Mouse (Mus musculus) liver, embryonic 12.5 days (tissue): ENCODE measurements around the gene Rnf151. TPM values are rescaled to one million over a fixed set of nuclear protein-coding genes. Genes with fewer than 3 reads are reported as not detected.
"Not testable (repeated sequence)": the region's sequence is repeated elsewhere in the genome, so short reads cannot be mapped to it uniquely, and the experiment has no call there.

ENCODE experiments used
- ATAC-seq: fragments of 200-750 bp; cut with Nextera tagmentation; 2 replicates; pipeline ENCODE4 v1.8.0; 2017; ENCODE audit warnings: moderate number of reproducible peaks, mild to moderate bottlenecking, moderate library complexity
- H3K27ac ChIP-seq: fragments of 300-500 bp; sonication (generic); 2 replicates; pipeline ENCODE4 v1.5.1; 2016; ENCODE audit warnings: mild to moderate bottlenecking
- H3K27me3 ChIP-seq: fragments of 300-500 bp; sonication (generic); replicated peaks from 2 replicates; pipeline ENCODE4 v1.6.1; 2016; ENCODE audit warnings: mild to moderate bottlenecking, moderate library complexity
- H3K36me3 ChIP-seq: fragments of 300-500 bp; sonication (generic); 2 replicates; pipeline ENCODE4 v1.6.1; 2016; ENCODE audit warnings: mild to moderate bottlenecking, moderate library complexity
- H3K4me1 ChIP-seq: fragments of 300-500 bp; sonication (generic); 2 replicates; pipeline ENCODE4 v1.6.1; 2016
- H3K4me2 ChIP-seq: fragments of 300-500 bp; sonication (generic); 2 replicates; pipeline ENCODE4 v1.6.1; 2016; ENCODE audit warnings: mild to moderate bottlenecking, moderate library complexity
- H3K4me3 ChIP-seq: fragments of 300-500 bp; sonication (generic); 2 replicates; pipeline ENCODE4 v1.5.1; 2016; ENCODE audit warnings: mild to moderate bottlenecking, moderate library complexity
- H3K9ac ChIP-seq: fragments of 300-500 bp; sonication (generic); 2 replicates; pipeline ENCODE4 v1.6.1; 2016; ENCODE audit warnings: mild to moderate bottlenecking, moderate library complexity
- H3K9me3 ChIP-seq: fragments of 300-500 bp; sonication (generic); replicated peaks from 2 replicates; pipeline ENCODE4 v1.6.1; 2016; ENCODE audit warnings: mild to moderate bottlenecking, moderate library complexity
- WGBS: fragments of 180-500 bp; shearing (Covaris S2); methylation state at CpG from one replicate; pipeline ENCODE4 v1.1.7; 2016; ENCODE audit not compliant: insufficient replicate concordance; 5-methylcytosine and 5-hydroxymethylcytosine counted together
- polyA plus RNA-seq: library from polyadenylated mRNA; unstranded; fragments of >200 nt; fragmentation: Nextera tagmentation; extraction: Ambion mirVana; gene quantifications from 2 replicates; pipeline ENCODE4 v1.2.1, GENCODE M21; 2016

Gene Rnf151
- polyA plus RNA-seq, 1 experiment from 2014 or later: 0.46 TPM

DNA sequence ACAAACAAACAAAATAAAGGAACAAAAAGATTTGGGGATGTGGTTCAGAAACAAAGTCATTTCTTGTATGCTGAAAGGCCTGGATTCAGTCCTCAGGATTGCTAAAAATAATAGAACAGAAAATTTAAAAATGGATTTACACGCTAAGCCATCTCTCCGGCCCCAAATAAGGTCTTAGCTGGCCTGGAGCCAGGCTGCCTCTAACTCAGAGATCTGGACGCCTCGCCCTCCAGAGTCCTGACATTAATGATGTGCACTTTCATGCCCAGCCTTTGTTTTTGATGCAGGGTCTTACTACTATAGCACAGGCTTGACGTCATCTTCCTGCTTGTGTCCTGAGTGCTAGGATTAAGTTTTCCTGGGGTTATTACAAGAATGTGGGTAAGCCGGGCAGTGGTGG is 11.2 kb upstream of the Rnf151 start:
- Histone ChIP-seq H3K27ac (no peak overlapping the region), H3K9ac (no peak overlapping the region), H3K27me3 (peaks cover 30% of the 10 kb centered on the region), H3K36me3 (no peaks in the 10 kb centered on the region), H3K4me3 (no peak overlapping the region), H3K4me2 (no peak overlapping the region), H3K4me1 (peaks cover 13% of the 10 kb centered on the region), H3K9me3 (no peaks in the 10 kb centered on the region)
- WGBS: 70% methylated on average over 6 of the region's 6 CpGs
- ATAC-seq: no peak

DNA sequence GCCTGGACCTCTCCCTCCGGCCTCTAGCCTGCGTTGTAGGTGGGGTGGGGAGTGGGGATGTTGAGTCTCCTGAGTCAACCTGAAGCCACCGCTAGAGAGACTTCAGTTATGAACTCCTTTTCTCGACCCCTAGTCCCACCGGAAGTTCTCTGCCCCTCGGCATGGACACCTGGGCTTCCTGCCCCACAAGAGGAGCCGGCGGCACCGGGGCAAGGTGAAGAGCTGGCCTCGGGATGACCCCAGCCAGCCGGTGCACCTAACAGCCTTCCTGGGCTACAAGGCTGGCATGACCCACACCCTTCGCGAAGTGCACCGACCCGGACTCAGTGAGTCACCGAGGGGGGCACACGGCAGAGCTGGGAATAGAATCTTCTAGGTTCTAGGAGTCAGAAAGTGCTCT is 10.3 kb upstream of the Rnf151 start:
- Histone ChIP-seq H3K4me2 (no peak overlapping the region), H3K36me3 (no peaks in the 10 kb centered on the region), H3K4me3 (no peak overlapping the region), H3K9me3 (no peaks in the 10 kb centered on the region), H3K4me1 (peaks cover 19% of the 10 kb centered on the region), H3K27ac (no peak overlapping the region), H3K27me3 (peaks cover 28% of the 10 kb centered on the region), H3K9ac (no peak overlapping the region)
- ATAC-seq: no peak
- WGBS: 65% methylated on average over 17 of the region's 17 CpGs

DNA sequence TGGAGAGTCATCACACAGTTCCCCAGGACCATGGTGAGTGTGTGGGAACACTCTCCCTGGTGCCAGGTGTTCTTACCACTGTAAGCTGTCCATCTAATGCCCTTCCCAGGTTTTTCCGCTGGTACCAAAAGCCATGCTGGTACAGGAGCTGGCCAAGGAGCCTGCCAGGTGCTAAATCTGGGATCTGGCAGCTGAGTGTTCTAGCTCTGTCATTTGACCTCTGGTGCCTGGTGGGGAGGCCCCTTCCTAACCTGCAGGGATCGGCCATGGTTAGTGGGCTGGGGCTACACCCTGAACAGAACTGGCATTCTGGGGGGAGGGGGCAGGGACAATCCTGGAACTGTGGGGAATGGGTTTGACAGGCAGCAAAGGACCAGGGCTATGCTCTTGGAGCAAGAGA is 9.8 kb upstream of the Rnf151 start, which contains the start of gene Rpl3l:
Rpl3l (plus strand) TSS at position 203 of the 400 bp plus-strand sequence.
- Histone ChIP-seq H3K4me1 (peaks cover 24% of the 10 kb centered on the region), H3K27me3 (peaks cover 22% of the 10 kb centered on the region), H3K36me3 (peaks cover under 1% of the 10 kb centered on the region; the same call in 1 of the 2 replicates), H3K27ac (no peak within 1 kb of the TSS), H3K4me2 (no peak within 1 kb of the TSS), H3K9ac (no peak within 1 kb of the TSS), H3K9me3 (no peaks in the 10 kb centered on the region), H3K4me3 (no peak within 1 kb of the TSS)
- 64% methylated on average over 2 of the region's 2 CpGs for WGBS
- no peak for ATAC-seq

DNA sequence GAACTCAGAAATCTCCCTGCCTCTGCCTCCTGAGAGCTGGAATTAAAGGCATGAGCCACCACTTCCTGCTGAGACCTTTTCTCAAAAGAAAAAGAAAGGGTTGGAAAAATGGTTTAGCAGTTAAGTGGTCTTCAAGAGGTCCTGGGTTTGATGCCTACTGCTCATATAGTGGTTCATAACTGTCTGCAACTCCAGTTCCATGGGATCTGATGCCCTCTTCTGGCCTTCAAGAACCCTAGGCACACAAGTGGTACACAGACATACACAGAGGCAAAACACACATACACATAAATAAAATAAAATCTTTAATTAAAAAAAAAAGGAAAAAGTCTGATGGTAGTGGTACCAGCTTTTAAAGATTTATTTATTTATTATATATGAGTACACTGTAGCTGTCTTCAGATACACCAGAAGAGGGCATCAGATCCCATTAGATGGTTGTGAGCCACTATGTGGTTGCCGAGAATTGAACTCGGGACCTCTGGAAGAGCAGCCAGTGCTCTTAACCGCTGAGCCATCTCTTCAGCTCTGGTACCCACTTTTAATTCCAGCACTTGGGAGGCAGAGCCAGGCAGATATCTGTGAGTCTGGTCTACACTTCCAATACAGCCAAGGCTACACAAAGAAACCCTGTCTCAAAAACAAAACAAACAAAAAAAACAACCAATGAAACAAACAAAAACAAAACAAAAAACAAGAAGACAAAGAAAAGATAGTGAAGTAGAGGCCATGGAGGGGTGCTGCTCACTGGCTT is 8.0 kb upstream of the Rnf151 start:
- H3K27me3 ChIP-seq: peaks cover 14% of the 10 kb centered on the region
- no peak overlapping the region for H3K9ac ChIP-seq
- WGBS: 51% methylated on average over 3 of the region's 3 CpGs
- no peak overlapping the region for H3K27ac ChIP-seq
- H3K36me3 ChIP-seq: peaks cover 18% of the 10 kb centered on the region
- no peak overlapping the region for H3K4me2 ChIP-seq
- peaks cover 40% of the 10 kb centered on the region for H3K4me1 ChIP-seq
- no peaks in the 10 kb centered on the region for H3K9me3 ChIP-seq
- ATAC-seq: no peak
- no peak overlapping the region for H3K4me3 ChIP-seq

DNA sequence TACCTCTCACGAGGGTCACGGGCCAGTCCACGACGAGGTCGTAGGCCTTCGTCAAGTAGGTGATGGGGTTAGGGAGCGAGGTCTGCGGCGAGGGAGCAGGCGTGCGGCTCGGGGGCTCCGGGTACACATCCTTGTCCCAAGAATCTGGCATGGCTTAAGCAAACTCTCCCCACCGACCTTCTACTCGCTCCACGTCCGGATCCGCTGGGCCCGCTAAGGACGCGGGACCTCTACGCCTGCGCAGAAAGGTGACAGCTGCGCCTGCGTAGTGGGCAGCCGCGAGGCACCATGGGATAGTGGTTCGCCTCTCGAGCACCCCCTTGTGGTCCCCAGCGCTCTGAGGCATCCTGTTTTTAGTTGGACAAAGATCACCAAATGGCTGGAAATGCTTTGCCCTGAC is 6.3 kb upstream of the Rnf151 start, which contains the start of gene Ndufb10:
Ndufb10 (minus strand) TSS at position 295 of the 400 bp plus-strand sequence.
- H3K9ac ChIP-seq: peak within 1 kb of the TSS; percentile 93
- peak within 1 kb of the TSS; percentile 80 for H3K4me2 ChIP-seq
- no peaks in the 10 kb centered on the region for H3K9me3 ChIP-seq
- H3K27ac ChIP-seq: peak within 1 kb of the TSS; percentile 90
- H3K4me1 ChIP-seq: peaks cover 41% of the 10 kb centered on the region
- peak; percentile 74 for ATAC-seq
- peak within 1 kb of the TSS; percentile 92 for H3K4me3 ChIP-seq
- WGBS: under 1% methylated on average over 30 of the region's 30 CpGs
- peaks cover 22% of the 10 kb centered on the region for H3K36me3 ChIP-seq
- H3K27me3 ChIP-seq: peaks cover 14% of the 10 kb centered on the region

DNA sequence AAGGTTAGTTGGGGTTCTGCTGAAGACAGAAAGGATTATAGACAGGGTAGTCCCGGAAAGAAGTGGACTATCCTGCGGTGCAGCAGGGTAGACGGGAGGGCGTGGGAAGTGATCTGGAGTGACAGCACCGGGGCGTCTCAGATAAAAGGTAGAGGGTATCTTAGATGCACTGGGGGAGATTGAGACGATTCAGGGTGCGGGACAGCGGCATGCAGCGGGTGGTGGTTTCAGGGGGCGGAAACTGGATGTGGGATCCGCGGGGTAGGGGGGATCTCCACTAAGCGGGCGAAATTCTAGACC is 6.0 kb upstream of the Rnf151 start:
- Histone ChIP-seq H3K27ac (peak overlapping the region; percentile 90), H3K9me3 (no peaks in the 10 kb centered on the region), H3K36me3 (peaks cover 24% of the 10 kb centered on the region), H3K27me3 (peaks cover 14% of the 10 kb centered on the region), H3K4me3 (peak overlapping the region; percentile 92), H3K9ac (peak overlapping the region; percentile 93), H3K4me1 (peaks cover 45% of the 10 kb centered on the region), H3K4me2 (peak overlapping the region; percentile 80)
- ATAC-seq: peak; percentile 64
- under 1% methylated on average over 15 of the region's 15 CpGs for WGBS

DNA sequence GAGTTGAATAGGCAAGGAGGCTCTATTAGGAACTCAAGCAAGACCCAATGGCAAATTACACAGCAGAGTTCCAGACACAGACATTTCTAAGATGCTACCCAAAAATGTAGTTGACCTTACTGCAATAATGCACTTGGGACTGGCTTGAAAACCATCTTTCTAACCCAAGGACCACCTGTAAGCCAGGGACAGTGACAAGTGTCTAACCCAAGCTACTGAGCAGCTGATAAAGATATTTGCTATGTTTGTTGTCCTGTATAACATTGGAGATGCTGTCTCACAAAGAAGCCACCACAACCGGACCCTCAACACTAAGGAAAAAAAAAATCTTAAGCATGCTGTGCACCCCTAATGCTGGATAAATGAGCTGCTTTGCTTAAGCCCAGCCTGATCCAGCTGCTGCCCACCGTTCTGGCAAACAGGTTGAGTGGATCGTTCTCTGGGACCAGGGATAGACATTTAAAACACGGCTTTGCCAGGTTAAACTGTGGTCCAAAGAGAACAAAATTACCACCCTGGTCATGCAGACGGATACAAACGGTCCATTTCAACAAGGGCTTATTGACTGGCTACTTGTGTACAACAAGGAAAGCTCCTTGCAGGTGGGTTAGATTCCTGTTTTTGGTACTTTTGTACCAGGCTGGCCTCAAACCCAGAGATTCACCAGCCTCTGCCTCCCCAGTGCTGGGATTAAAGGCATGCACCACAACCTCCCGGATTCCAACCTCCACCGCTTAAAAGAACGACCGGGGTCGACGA is 5.4 kb upstream of the Rnf151 start:
- 3% methylated on average over 12 of the region's 12 CpGs for WGBS
- peaks cover 50% of the 10 kb centered on the region for H3K4me1 ChIP-seq
- H3K4me3 ChIP-seq: peak overlapping the region; percentile 92
- H3K36me3 ChIP-seq: peaks cover 29% of the 10 kb centered on the region
- H3K4me2 ChIP-seq: peak overlapping the region; percentile 80
- H3K9me3 ChIP-seq: no peaks in the 10 kb centered on the region
- no peak for ATAC-seq
- H3K9ac ChIP-seq: peak overlapping the region; percentile 93
- H3K27me3 ChIP-seq: peaks cover 12% of the 10 kb centered on the region
- peak overlapping the region; percentile 90 for H3K27ac ChIP-seq

DNA sequence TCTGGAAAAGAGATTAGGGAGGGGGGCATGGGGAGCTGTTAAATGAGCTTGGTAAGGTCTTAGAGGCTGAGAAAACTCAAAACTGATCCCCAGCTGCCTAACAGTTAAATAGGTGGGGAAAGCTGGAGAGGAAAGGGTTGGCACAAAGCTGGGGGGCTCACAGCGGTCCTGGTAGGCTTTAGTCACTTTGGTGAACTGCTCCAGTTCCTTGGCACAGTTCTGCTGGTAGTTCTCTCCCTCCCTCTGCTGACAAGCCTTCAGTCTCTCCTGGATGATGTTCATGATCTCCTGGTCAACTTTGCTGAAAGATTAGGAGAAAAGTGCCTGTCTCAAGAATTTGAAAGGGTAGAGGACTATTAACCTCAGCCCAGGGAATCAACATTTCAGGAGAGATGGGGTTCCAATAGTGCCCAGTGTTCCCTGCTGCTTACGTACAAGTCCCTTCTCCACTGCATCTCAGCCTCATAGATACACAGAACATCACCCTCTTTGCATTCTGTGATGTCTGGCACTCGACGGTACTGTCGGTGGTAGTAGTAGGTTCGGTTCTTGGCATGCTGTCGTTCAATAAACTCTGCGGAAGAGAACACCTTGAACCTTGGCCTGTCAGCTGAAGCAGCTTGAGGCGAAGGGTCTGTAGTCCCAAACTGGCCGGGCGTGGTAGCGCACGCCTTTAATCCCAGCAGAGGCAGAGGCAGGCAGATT is 4.5 kb upstream of the Rnf151 start:
- Histone ChIP-seq H3K9ac (peak overlapping the region; percentile 93), H3K4me3 (peak overlapping the region; percentile 92), H3K4me1 (peaks cover 55% of the 10 kb centered on the region), H3K36me3 (peaks cover 39% of the 10 kb centered on the region), H3K27ac (peak overlapping the region; percentile 90), H3K4me2 (peak overlapping the region; percentile 80), H3K27me3 (0 out of 2 replicates have a peak, but pooled peaks cover 3% of the 10 kb centered on the region), H3K9me3 (no peaks in the 10 kb centered on the region)
- 13% methylated on average over 13 of the region's 13 CpGs for WGBS
- ATAC-seq: no peak

DNA sequence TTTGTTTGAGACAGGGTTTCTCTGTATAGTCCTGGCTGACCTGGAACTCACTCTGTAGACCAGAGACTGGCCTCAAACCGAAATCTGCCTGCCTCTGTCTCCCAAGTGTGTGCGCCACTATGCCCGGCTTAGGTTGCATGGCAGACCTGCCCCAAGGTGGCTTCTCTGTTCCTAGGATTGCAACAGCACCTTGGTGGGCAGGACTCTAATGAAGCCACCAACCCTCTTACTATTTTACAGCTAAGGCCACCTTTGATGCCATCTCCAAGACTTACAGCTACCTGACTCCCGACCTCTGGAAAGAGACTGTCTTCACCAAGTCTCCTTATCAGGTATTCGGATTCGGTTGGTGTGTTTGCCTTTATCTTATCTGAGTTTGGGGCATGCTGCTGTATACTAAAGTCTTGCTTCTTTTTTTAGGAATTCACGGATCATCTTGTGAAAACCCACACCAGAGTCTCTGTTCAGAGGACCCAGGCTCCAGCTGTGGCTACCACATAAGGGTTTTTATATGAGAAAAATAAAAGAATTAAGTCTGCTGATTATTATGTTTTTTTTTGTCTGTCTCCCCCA is 3.6 kb upstream of the Rnf151 start:
- not testable (repeated sequence) for H3K9me3 ChIP-seq, H3K27me3 ChIP-seq, ATAC-seq
- WGBS: 13% methylated on average over 7 of the region's 7 CpGs
- H3K27ac ChIP-seq: peak overlapping the region; percentile 90
- H3K4me1 ChIP-seq: peaks cover 55% of the 10 kb centered on the region
- H3K4me3 ChIP-seq: peak overlapping the region; percentile 92
- peak overlapping the region; percentile 93 for H3K9ac ChIP-seq
- peak overlapping the region; percentile 80 for H3K4me2 ChIP-seq
- H3K36me3 ChIP-seq: peaks cover 46% of the 10 kb centered on the region

DNA sequence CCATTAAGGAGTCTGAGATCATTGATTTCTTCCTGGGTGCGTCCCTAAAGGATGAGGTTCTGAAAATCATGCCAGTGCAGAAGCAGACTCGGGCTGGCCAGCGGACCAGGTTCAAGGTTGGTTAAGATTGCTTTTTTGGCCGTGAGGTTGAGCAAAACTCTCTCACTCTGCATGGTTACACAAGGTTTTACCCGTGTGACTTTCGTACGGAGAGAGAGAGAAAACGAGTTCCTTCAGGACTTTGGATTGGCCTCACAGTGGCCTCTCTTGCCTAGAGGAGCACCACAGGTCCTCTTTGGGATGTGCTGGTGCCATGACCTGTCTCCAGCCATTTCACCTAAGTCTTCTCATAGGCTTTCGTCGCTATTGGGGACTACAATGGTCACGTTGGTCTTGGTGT is 2.8 kb upstream of the Rnf151 start:
- peak overlapping the region; percentile 80 for H3K4me2 ChIP-seq
- not testable (repeated sequence) for ATAC-seq

DNA sequence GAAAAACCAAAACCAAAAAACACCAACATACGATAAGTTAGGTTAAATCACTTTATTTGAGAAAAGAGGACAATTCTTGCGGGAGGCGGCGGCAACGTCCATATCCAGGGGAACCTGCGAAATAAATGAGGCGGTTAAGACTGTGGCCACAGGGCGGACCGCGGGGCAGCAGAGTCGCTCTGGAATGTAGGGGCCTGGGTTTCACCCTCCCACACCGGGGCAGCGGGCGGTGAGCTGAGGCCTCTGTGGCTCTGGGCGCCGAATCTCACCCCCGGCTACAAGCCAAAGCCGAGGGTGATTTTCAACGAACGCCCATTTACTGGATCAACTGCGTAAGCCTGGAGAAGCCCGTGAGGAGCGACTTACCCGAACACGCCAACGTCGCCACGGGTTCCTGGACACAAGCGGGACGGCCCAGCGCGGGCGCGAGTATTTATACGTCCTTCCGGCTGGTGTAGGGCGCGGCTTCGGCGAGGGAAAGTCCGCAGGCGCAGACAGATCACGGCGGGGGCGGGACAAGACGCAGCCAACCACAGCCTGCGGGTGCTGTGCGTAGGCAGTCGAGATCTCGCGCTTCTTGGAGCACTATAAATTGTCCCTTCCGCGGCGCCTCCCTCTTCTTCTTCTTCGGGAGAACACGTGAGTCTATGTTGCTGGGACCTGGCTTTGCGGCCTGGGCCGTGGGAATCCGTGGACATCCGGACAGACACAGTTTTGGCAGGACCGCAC is 1.8 kb upstream of the Rnf151 start:
- Histone ChIP-seq H3K4me2 (peak overlapping the region; percentile 80), H3K27ac (peak overlapping the region; percentile 85), H3K9ac (peak overlapping the region; percentile 93), H3K27me3 (no peaks in the 10 kb centered on the region), H3K36me3 (peaks cover 59% of the 10 kb centered on the region), H3K4me3 (peak overlapping the region; percentile 92), H3K9me3 (no peaks in the 10 kb centered on the region), H3K4me1 (peaks cover 45% of the 10 kb centered on the region)
- WGBS: under 1% methylated on average over 60 of the region's 61 CpGs
- peak; percentile 92 for ATAC-seq

More for the DNA sequence above, 2.8 kb upstream of the Rnf151 start:
- WGBS: under 1% methylated on average over 11 of the region's 11 CpGs
- H3K27ac ChIP-seq: peak overlapping the region; percentile 79
- not testable (repeated sequence) for H3K27me3 ChIP-seq, H3K9me3 ChIP-seq
- peaks cover 55% of the 10 kb centered on the region for H3K36me3 ChIP-seq
- peak overlapping the region; percentile 92 for H3K4me3 ChIP-seq
- peaks cover 48% of the 10 kb centered on the region for H3K4me1 ChIP-seq
- peak overlapping the region; percentile 93 for H3K9ac ChIP-seq
